Mouse (Mus musculus) intestine, postnatal 0 days (tissue): ENCODE measurements around the gene Cdc25b. TPM values are rescaled to one million over a fixed set of nuclear protein-coding genes. Genes with fewer than 3 reads are reported as not detected.

Experiments
- ATAC-seq: fragments of 200-750 bp; cut with Nextera tagmentation; 2 replicates; pipeline ENCODE4 v1.8.0; 2017; ENCODE audit warnings: mild to moderate bottlenecking, moderate TSS enrichment, moderate library complexity
- H3K27ac ChIP-seq: fragments of 300-500 bp; sonication (generic); 2 replicates; pipeline ENCODE4 v1.5.1; 2014; ENCODE audit warnings: mild to moderate bottlenecking, low read depth, low read length, moderate library complexity
- H3K27me3 ChIP-seq: fragments of 300-500 bp; sonication (generic); replicated peaks from 2 replicates; pipeline ENCODE4 v1.6.1; 2014; ENCODE audit warnings: low read length, mixed read lengths; ENCODE audit not compliant: control insufficient read depth, insufficient read depth
- H3K36me3 ChIP-seq: fragments of 300-500 bp; sonication (generic); 2 replicates; pipeline ENCODE4 v1.6.1; 2014; ENCODE audit warnings: mild to moderate bottlenecking, moderate library complexity; ENCODE audit not compliant: control insufficient read depth, insufficient read depth
- H3K4me1 ChIP-seq: fragments of 300-500 bp; sonication (generic); replicated peaks from 2 replicates; pipeline ENCODE4 v1.6.1; 2014; ENCODE audit warnings: antibody characterized with exemption, low read length, mixed read lengths; ENCODE audit not compliant: control insufficient read depth, insufficient read depth
- H3K4me2 ChIP-seq: fragments of 300-500 bp; sonication (generic); replicated peaks from 2 replicates; pipeline ENCODE4 v1.6.1; 2014; ENCODE audit warnings: low read depth, mild to moderate bottlenecking, moderate library complexity
- H3K4me3 ChIP-seq: fragments of 300-500 bp; sonication (generic); 2 replicates; pipeline ENCODE4 v1.5.1; 2014; ENCODE audit warnings: low read depth, low read length
- H3K9ac ChIP-seq: fragments of 300-500 bp; sonication (generic); 2 replicates; pipeline ENCODE4 v1.6.1; 2014; ENCODE audit warnings: mild to moderate bottlenecking, low read depth, low read length
- H3K9me3 ChIP-seq: fragments of 300-500 bp; sonication (generic); 2 replicates; pipeline ENCODE4 v1.6.1; 2016; ENCODE audit warnings: mixed run types; ENCODE audit not compliant: control insufficient read depth
- CTCF ChIP-seq: sonication (generic); IDR thresholded peaks from 2 replicates; pipeline ENCODE4 v1.5.1; 2016; ENCODE audit warnings: low read depth, mild to moderate bottlenecking, control low read depth, antibody characterized with exemption, moderate library complexity
- WGBS: fragments of 180-500 bp; shearing (Covaris S2); extraction: QIAGEN DNeasy Blood & Tissue Kit; methylation state at CpG from one replicate; pipeline ENCODE4 v1.1.7; 2014; 5-methylcytosine and 5-hydroxymethylcytosine counted together
- polyA plus RNA-seq: library from polyadenylated mRNA; unstranded; fragments of >200 nt; fragmentation: Nextera tagmentation; extraction: Ambion mirVana; gene quantifications from 2 replicates; pipeline ENCODE4 v1.2.1, GENCODE M21; 2015

Gene Cdc25b
- polyA plus RNA-seq, 1 experiment from 2014 or later = 10.9 TPM

DNA sequence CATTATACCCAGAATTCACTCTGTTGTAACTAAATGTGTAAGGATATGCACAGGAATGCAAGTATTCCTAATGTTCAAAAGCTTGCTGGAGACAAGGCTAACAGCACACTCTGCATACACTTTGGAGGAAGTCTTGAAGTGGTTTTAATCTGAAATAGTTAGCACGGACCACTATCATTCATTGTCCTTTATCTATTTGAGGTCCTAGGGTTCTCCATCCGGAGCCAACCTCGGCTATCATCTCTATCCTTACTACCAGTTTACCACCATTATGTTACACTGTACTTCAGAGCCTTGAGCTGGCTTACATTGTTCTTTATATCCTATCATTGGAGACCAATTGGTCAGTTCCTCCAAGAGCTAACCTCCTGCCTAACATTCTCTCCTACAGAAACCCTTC, 40.5 kb downstream of the Cdc25b start:
- TF ChIP-seq CTCF = no peak
- ATAC-seq = no peak
- 98% methylated on average over 3 of the region's 3 CpGs for WGBS
- no peak overlapping the region for H3K27ac ChIP-seq
- H3K4me1 ChIP-seq = no peaks in the 10 kb centered on the region
- H3K9ac ChIP-seq = no peak overlapping the region
- no peak overlapping the region for H3K4me2 ChIP-seq
- H3K9me3 ChIP-seq = no peaks in the 10 kb centered on the region
- H3K4me3 ChIP-seq = no peak overlapping the region
- H3K36me3 ChIP-seq = no peaks in the 10 kb centered on the region
- H3K27me3 ChIP-seq = no peaks in the 10 kb centered on the region

DNA sequence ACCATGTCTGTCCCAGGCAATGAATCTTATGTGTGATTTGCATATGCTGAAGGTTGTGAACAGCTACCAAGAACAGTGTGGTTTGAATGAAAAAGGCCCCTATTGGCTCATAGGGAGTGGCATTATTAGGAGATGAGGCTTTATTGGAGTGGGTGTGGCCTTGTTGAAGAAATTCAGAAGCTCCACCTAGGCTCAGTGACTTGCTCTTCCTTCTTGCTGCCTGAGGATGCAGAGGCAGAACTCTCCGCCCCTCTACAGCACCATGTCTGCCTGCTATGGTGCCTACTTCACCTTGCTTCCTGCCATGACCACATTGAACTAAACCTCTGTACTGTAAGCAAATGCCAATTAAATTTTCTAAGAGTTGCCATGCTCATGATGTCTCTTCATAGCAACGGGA, 45.8 kb downstream of the Cdc25b start:
- H3K4me2 ChIP-seq = no peak overlapping the region
- H3K4me1 ChIP-seq = peaks cover 4% of the 10 kb centered on the region; the same call in 1 of the 2 replicates
- no peak overlapping the region for H3K4me3 ChIP-seq
- 61% methylated on average over 2 of the region's 2 CpGs for WGBS
- TF ChIP-seq CTCF = no peak
- no peaks in the 10 kb centered on the region for H3K27me3 ChIP-seq
- H3K27ac ChIP-seq = no peak overlapping the region
- no peaks in the 10 kb centered on the region; the same call in 1 of the 2 replicates for H3K36me3 ChIP-seq
- ATAC-seq = no peak
- no peaks in the 10 kb centered on the region for H3K9me3 ChIP-seq
- no peak overlapping the region for H3K9ac ChIP-seq

DNA sequence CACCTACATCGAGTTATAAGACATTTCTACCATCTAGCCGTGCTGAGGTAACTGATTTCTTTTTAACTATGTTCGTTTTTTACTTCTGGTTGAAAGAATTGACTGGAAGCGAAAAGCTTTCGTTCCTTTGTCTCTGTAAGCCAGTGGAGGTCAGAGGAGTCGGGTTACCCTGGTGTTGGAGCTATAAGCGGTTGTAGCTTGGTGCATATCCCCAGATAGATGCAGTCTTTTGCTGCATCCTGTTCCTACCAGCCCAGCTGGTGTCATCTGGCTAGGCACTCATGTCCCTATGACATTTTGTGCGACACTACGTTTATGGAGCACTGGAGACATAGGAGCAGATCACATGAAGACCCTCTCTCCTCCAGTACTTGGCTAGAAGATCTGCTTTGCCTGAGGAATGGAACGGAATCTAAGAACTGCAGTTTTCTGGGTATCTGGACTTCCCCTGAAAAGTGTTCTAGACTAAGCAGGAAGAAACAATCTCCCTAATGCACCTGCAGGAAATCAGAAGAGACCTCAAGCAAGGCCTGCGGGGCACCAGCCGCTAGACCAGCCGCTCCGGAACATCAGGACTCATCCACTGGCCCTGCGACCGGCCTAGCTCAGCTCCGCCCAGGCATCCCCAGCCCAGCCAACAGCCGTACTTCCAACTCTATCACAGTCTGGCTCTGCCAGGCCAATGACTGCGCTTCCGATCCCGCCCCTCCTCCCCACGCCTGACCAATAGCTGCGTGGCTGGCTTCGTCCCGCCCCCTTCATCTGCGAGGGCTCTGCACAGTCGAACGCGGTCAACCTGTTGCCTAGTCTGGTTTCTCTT, 46.8 kb downstream of the Cdc25b start, which contains the start of gene Mavs:
Mavs (plus strand) TSS at position 757 of the 820 bp plus-strand sequence.
- Histone ChIP-seq H3K27me3 (no peaks in the 10 kb centered on the region), H3K9ac (peak within 1 kb of the TSS; percentile 75), H3K4me1 (peaks cover 4% of the 10 kb centered on the region; the same call in 1 of the 2 replicates), H3K27ac (peak within 1 kb of the TSS; percentile 87), H3K9me3 (no peaks in the 10 kb centered on the region), H3K4me2 (peak within 1 kb of the TSS; percentile 91), H3K36me3 (no peaks in the 10 kb centered on the region; the same call in 1 of the 2 replicates), H3K4me3 (peak within 1 kb of the TSS; percentile 63)
- 15% methylated on average over 29 of the region's 29 CpGs for WGBS
- ATAC-seq = peak; percentile 99
- TF ChIP-seq CTCF = 0 out of 2 replicates have a peak, but pooled peaks have one; percentile 1

DNA sequence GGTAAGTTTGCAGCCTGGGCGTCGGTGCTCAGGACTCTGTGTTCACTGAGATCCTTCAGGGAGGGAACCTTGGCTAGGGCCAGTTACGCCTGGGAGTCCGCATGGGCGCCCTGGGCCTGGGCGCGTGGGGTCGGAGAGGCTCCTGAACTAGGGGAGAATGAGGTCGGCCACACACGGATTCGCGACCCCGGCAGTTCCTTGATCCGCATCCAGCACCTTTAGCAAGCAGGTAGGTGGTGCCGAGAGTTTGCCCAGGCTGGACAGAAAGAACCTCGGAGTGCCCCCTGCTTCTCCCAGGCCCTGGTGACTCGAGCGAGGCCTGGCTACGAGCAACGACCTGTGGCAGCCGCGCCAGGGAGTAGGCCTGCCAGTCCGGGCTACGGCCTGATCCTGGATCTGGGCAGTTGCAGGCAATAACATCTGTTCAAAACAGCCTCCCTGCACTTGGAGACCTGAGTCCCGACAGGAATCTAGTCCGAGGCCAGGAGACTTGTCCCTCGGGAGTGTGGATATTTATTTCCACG, 47.4 kb downstream of the Cdc25b start:
- Histone ChIP-seq H3K9me3 (no peaks in the 10 kb centered on the region), H3K4me2 (peak overlapping the region; percentile 91), H3K36me3 (peaks cover 7% of the 10 kb centered on the region; the same call in 1 of the 2 replicates), H3K27me3 (no peaks in the 10 kb centered on the region), H3K27ac (peak overlapping the region; percentile 87), H3K4me1 (peaks cover 4% of the 10 kb centered on the region; the same call in 1 of the 2 replicates), H3K9ac (peak overlapping the region; percentile 75), H3K4me3 (peak overlapping the region; percentile 63)
- TF ChIP-seq CTCF = no peak
- 4% methylated on average over 28 of the region's 28 CpGs for WGBS
- peak; percentile 42 for ATAC-seq

DNA sequence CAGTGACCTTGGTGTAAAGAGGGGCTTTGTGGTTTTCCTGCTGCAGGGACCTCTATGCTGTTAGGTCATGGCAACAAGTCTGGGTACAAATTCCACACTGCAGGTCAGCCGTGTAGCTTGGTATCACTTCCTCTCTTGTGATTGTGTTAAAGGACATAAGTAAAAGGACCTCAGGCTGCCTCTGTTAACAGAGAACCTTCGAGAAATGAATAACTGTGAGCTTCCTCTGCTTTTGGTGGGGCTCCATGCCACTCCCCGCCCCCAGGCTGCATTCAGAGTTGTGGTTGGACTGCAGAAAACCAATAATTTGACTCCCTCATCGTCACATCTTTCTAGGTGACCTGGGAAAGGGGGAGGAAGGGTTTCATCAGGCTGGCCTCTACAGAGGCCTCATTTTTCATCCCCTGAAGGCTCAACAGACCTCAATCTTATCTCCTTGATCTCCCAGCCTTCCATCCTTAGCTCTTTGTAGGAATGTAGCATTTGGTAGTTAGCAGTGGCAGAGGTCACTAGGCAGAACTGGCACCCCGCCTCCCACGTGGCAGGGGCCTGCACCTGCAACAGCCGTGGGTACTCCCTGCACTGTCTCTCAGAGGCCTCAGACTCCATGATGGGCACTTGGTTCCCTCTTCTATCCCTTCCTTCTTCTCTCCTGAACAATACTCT, 48.4 kb downstream of the Cdc25b start:
- Histone ChIP-seq H3K27me3 (no peaks in the 10 kb centered on the region), H3K27ac (peak overlapping the region; percentile 87)

DNA sequence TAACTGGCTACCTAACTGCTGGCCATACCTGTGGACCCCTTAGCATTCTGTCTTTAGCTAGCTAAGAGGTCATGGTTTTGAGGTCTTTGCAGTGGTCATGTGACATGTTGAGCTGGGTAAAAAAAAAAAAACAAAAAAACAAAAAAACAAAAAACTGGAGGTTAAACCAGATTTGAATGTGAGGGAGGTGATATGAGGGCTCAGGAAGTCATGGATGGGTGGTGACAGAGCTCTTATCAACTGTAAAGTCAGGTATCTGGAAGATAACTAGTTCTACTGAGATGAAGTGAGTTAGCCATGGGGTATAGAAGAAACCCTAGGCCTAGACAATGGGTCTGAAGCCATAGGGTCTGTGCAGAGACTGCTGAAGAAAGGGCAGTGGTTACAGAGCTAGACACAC, 55.4 kb downstream of the Cdc25b start:
- Histone ChIP-seq H3K4me1 (no peaks in the 10 kb centered on the region), H3K4me2 (no peak overlapping the region), H3K9me3 (no peaks in the 10 kb centered on the region), H3K4me3 (no peak overlapping the region), H3K27me3 (no peaks in the 10 kb centered on the region), H3K9ac (no peak overlapping the region), H3K27ac (no peak overlapping the region), H3K36me3 (peaks cover 79% of the 10 kb centered on the region)
- TF ChIP-seq CTCF = no peak
- ATAC-seq = no peak

More for the DNA sequence above, 48.4 kb downstream of the Cdc25b start:
- H3K4me2 ChIP-seq = peak overlapping the region; percentile 91
- ATAC-seq = no peak
- no peak for TF ChIP-seq CTCF
- no peaks in the 10 kb centered on the region for H3K9me3 ChIP-seq
- peaks cover 4% of the 10 kb centered on the region; the same call in 1 of the 2 replicates for H3K4me1 ChIP-seq
- peaks cover 13% of the 10 kb centered on the region for H3K36me3 ChIP-seq
- WGBS = 50% methylated on average over 7 of the region's 7 CpGs
- peak overlapping the region; percentile 75; the same call in 1 of the 2 replicates for H3K9ac ChIP-seq
- peak overlapping the region; percentile 63; the same call in 1 of the 2 replicates for H3K4me3 ChIP-seq
